Mouse (Mus musculus) cerebellum, adult 18-20 months (tissue): ENCODE results near the gene Gm42669.

Source experiments
- DNase-seq, 2 experiments: peaks; one replicate each; pipeline ENCODE4 v3.0.0; 2021

Gene Gm42669

GRCm38 (mm10) chr5:107507321-107507720 is at the start of gene Gm42669:
Gene Gm42669, plus strand, starts transcription at chr5:107507621.
- DNase-seq, result no peak

- no peak for DNase-seq
Measured at GRCm38 (mm10) chr5:107462147-107463076, 45.0 kb upstream of the Gm42669 start.

GRCm38 (mm10) chr5:107466501-107466900 is 40.9 kb upstream of the Gm42669 start:
- DNase-seq, result no peak

- DNase-seq, result no peak
Measured at GRCm38 (mm10) chr5:107467098-107467497, 40.3 kb upstream of the Gm42669 start.

- no peak for DNase-seq
Measured at GRCm38 (mm10) chr5:107470600-107471329, 36.7 kb upstream of the Gm42669 start.

- DNase-seq, result no peak
Measured at GRCm38 (mm10) chr5:107480194-107480593, 27.2 kb upstream of the Gm42669 start.

- no peak for DNase-seq
Measured at GRCm38 (mm10) chr5:107488996-107489395, 18.4 kb upstream of the Gm42669 start.

- no peak for DNase-seq
Measured at GRCm38 (mm10) chr5:107491036-107491435, 16.4 kb upstream of the Gm42669 start.

- DNase-seq, result no peak
Measured at GRCm38 (mm10) chr5:107492471-107492870, 14.9 kb upstream of the Gm42669 start.

- DNase-seq, result peak in 1 of 2 experiments; percentile 20
Measured at GRCm38 (mm10) chr5:107494759-107495158, 12.7 kb upstream of the Gm42669 start.

- peak; percentile 79 to 91 for DNase-seq
Measured at GRCm38 (mm10) chr5:107496047-107496446, 11.4 kb upstream of the Gm42669 start.

GRCm38 (mm10) chr5:107497519-107498501 is 9.6 kb upstream of the Gm42669 start:
- peak; percentile 54 to 61 for DNase-seq

GRCm38 (mm10) chr5:107498806-107499310 is 8.6 kb upstream of the Gm42669 start:
- peak in 1 of 2 experiments; percentile 54 for DNase-seq

GRCm38 (mm10) chr5:107499891-107500535 is 7.4 kb upstream of the Gm42669 start:
- peak; percentile 81 to 83 for DNase-seq

- DNase-seq, result no peak
Measured at GRCm38 (mm10) chr5:107500741-107501140, 6.7 kb upstream of the Gm42669 start.

- no peak for DNase-seq
Measured at GRCm38 (mm10) chr5:107510503-107510902, 3.1 kb downstream of the Gm42669 start.

GRCm38 (mm10) chr5:107511326-107511725 is 3.9 kb downstream of the Gm42669 start:
- no peak for DNase-seq

GRCm38 (mm10) chr5:107513583-107513982 is 6.2 kb downstream of the Gm42669 start:
- DNase-seq, result peak; percentile 74 to 76

GRCm38 (mm10) chr5:107515453-107515852 is 8.0 kb downstream of the Gm42669 start:
- no peak for DNase-seq

- no peak for DNase-seq
Measured at GRCm38 (mm10) chr5:107516087-107516486, 8.7 kb downstream of the Gm42669 start.

GRCm38 (mm10) chr5:107518602-107519001 is 11.2 kb downstream of the Gm42669 start:
- DNase-seq, result no peak

- no peak for DNase-seq
Measured at GRCm38 (mm10) chr5:107521386-107521785, 14.0 kb downstream of the Gm42669 start.
